Mouse (Mus musculus) A20 (cell line): ENCODE measurements around the gene Paqr5.
A peak's percentile ranks its signal among the peaks of the same experiment; 100 is the strongest.

Experiments used
- DNase-seq: peaks from one replicate; pipeline ENCODE4 v3.0.0-alpha.2; 2011; ENCODE audit warnings: low read depth, low spot score

The Paqr5 gene

DNA sequence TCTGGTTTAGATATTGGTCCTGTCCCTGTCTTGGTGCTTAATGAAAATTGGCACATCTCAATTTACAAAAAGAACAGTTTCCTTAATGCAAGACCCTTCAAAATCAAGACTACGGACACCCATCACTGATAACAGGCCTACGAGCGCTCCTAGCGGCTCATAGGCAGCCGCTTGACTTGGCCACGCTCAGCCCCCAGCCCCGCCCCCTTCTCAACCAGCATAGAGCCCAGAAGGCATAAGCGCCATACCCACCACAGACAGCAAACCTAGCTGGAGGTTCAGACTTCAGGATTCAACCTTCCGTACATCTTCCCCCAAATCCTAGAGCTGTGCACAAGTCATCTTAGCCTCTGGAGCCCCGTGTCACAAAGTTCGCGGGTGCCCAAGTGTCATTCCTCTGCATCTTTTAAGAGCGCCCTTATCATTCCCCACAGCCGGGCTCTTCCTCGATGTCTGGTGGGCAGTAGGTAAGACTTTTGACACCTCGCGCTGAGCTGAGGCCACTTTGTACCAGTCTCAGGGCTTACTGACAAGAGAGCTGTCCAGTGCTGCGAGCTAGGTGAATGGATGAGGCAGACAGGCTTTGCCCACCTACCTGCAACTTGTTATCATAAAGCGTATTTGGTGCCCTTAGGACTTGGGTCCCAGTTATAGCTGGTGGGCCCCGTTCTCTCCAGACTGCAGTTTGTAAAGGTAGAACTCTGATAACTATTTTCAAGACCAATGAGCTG is 116.0 kb downstream of the Paqr5 start:
- DNase-seq = peak; percentile 40

DNA sequence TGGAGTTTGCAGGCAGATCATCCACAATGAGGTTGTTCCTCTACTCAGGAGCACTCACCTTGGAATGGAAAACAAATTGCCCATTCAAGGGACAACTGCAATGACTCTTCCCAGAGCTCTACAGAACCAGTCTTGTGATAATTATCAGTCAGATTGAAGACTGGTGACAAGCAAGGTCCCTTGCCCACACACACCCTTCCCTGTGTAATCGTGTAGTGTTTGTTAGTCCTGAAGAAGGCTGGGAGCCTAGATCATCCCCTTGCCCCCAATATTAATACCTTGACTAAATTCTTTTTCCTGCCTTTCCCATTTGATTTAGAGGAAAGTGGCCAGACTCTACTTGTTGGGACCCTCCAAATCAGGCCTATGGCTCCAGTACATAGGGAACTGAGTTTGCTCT is 117.0 kb downstream of the Paqr5 start:
- DNase-seq = no peak

DNA sequence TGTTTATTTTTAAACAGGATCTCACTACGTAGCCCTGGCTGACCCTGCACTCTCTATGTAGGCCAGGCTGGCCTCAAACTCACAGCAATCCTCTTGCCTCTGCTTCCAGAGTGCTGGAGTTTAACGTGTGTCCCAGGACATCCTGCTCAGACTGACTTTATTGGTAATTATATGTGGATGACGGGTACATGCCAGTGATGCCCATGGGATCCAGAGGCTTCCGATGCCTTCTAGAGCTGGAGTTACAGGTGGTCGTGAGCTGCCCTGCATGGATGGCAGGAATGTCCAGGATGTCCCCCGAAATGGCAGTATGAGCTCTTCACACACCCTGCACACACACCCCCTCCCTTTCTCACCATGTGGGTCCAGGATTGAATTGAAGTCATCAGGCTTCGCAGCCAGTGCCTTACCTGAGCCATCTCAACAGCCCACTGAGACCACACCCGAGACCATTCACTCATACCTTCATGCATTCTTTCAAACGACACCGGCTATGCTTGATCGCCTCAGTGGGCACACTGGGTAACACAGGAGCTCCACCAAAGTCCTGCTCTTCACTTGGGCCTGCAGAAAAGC is 117.7 kb downstream of the Paqr5 start:
- no peak for DNase-seq

DNA sequence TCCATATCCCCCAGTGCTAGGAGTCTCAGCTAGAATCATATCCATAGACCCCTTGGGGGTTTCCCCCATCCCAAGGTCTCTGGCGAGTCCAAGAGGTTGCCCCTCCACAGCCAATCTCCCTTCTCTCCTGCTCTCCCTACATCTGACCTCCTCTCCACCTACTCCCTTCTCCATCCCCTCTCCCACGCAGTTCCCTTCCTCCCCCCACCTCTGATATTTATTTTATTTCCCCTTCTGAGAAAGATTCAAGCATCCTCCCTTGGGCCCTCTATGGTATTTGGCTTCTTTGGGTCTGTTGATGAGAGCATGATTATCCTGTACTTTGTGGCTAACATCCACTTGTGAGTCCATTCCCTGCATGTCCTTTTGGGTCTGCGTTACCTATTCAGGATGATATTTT is 118.3 kb downstream of the Paqr5 start:
- DNase-seq = no peak

DNA sequence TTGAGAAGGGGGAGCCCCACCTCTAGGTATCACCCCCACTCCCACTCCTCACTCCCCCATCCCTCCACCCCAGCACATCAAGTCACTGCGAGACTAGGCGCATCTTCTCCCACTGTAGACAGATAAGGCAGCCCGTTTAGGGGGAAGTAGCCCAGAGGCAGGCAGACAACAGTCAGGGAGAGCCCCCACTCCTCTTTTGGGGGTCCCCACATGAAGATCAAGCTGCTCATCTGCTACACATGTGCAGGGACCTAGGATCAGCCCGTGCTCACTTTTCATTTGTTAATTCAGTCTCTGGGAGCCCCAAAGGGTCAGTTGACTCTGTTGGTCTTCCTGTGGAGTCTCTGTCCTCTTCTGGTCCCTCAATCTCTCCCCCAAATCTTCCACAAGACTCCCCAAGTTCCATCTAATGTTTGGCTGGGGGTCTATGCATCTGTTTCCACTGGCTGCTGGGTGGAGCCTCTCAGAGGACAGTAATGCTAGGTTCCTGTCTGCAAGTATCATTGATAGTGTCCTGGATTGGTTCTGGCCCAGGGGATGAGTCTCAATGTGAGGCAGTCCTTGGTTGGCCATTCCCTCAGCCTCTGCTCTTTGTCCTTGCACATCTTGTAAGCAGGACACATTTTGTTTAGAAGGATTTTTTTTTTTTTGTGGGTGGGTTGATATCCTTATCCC is 118.9 kb downstream of the Paqr5 start:
- no peak for DNase-seq

DNA sequence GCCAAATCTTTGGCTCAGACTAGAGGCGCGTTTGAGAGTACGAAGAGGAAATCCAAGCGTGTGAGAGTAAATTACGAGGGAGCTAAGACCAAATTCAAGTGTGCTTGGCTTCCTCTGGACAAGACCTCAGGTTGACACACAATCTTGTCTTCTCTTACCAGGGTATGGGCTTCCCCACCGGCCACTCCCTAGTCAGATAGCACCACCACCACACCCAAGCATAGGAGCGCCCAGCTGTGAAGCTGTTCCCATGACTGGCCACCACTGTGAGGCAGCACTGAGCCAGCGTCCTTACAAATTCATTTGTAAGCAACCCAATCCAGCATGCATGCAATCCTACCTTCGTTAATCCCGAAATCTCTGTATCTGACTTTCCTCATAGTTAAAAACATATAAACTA is 119.7 kb downstream of the Paqr5 start:
- DNase-seq = peak; percentile 69

DNA sequence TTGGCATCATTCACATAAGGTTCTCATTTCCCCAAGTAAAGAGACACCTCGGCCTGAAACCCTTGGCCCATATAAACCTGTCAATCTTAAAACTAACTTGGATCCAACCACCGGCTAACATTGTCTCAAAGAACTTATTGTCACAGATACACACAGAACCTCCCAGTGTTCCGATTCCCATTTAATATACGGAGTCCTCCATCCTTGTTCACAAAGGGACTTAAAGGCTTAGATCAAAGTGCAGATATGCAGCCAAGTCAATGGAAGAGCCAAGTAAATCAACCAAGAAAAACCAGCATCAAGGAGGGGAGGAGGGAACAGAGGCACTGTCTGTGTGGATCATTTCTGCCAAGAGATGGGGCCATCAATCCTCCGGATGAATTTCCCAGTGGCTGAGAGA is 121.1 kb downstream of the Paqr5 start:
- DNase-seq = no peak

DNA sequence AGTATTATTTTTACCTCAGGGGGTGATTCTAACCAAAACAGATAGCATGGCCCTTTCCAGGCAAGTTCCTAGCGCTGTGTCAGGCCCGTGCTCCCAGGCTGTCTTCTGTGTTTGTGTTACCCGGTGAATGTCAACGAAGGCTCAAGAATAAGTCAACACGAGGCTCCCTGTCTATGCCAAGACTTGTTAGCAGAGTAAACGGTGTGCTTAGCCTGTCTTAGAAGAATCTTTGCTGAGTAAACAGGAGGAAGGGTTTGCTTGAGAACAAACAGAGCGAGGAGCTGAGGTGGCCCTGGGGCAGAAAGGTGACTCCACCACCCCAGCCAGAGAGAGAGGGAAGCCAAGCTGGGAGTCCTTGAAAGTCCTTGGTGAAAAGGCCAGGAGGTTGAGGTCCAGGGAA is 122.5 kb downstream of the Paqr5 start:
- DNase-seq = no peak
